Mouse (Mus musculus): ENCODE measurements at regions not wholly inside any gene's neighbourhood (a gene's known extent, or its start where the extent isn't known, plus 50 kb on each side); places are given as distances from the start of the nearest gene placed in this dataset.

DNA sequence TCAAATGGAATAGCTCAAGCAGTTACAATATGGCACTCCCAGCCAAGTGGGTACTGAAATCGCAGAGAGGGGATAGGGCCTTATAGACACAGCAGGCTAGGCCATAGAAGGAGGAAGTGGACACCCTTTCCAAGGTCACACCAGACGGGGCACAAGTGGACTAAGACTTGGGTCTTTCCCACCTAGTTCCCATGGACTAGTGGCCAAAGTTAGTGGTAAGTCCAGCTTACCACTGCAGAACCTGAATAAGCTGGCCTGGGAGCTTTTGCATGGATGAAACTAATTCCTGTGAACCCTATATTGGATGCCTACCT is 216.8 kb upstream of the Spdye4c start:
- Histone ChIP-seq H3K4me2 (no peak overlapping the region), H3K9me3 (replicated peaks) (no peaks in the 10 kb centered on the region), H3K4me1 (replicated peaks) (peaks cover 8% of the 10 kb centered on the region; the same call in 1 of the 2 replicates), H3K27me3 (no peaks in the 10 kb centered on the region), H3K36me3 (replicated peaks) (no peaks in the 10 kb centered on the region), H3K9ac (no peak overlapping the region), H3K4me3 (replicated peaks) (no peak overlapping the region), H3K27ac (replicated peaks) (no peak overlapping the region)
- ATAC-seq (ENCODE audit: insufficient read depth): no peak
- 48% methylated on average over 2 of the region's 2 CpGs for WGBS (ENCODE audit: insufficient replicate concordance)

DNA sequence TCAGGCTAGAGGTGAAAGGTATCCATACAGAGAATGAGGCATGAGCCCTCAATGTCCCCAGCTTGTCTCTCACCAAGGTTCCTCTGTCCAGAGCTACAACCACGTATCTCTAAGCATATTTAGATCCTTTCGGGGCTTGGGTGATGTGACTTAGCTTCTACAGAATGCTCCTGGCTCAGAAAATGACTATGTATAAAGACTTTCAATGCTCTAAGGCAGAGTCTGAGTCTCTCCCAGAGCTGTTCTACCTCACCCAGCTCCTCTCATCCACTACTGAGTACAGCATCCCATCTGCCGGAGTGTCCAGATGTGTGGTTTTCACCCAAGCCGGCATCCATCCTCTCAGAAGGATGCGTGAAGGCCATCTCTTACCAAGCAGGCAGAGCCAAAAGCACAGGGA is 216.1 kb upstream of the Spdye4c start:
- H3K9ac ChIP-seq: no peak overlapping the region
- peaks cover 8% of the 10 kb centered on the region; the same call in 1 of the 2 replicates for H3K4me1 ChIP-seq (replicated peaks)
- ATAC-seq (ENCODE audit: insufficient read depth): no peak
- 70% methylated on average over 5 of the region's 5 CpGs for WGBS (ENCODE audit: insufficient replicate concordance)
- no peak overlapping the region for H3K27ac ChIP-seq (replicated peaks)
- H3K9me3 ChIP-seq (replicated peaks): no peaks in the 10 kb centered on the region
- H3K36me3 ChIP-seq (replicated peaks): no peaks in the 10 kb centered on the region
- no peak overlapping the region for H3K4me2 ChIP-seq
- H3K27me3 ChIP-seq: no peaks in the 10 kb centered on the region
- no peak overlapping the region for H3K4me3 ChIP-seq (replicated peaks)

GRCm38 (mm10) chr2:128375827-128376226 is 215.2 kb upstream of the Spdye4c start:
- Histone ChIP-seq H3K9ac (no peak overlapping the region), H3K27ac (replicated peaks) (no peak overlapping the region), H3K4me2 (no peak overlapping the region), H3K9me3 (replicated peaks) (no peaks in the 10 kb centered on the region), H3K27me3 (no peaks in the 10 kb centered on the region), H3K4me1 (replicated peaks) (peaks cover 8% of the 10 kb centered on the region; the same call in 1 of the 2 replicates), H3K36me3 (replicated peaks) (no peaks in the 10 kb centered on the region), H3K4me3 (replicated peaks) (no peak overlapping the region)
- no peak for ATAC-seq (ENCODE audit: insufficient read depth)
- WGBS (ENCODE audit: insufficient replicate concordance): 63% methylated on average over 3 of the region's 3 CpGs

GRCm38 (mm10) chr2:128377176-128377575 is 213.8 kb upstream of the Spdye4c start:
- no peaks in the 10 kb centered on the region for H3K36me3 ChIP-seq (replicated peaks)
- H3K9ac ChIP-seq: no peak overlapping the region
- H3K4me3 ChIP-seq (replicated peaks): no peak overlapping the region
- peaks cover 6% of the 10 kb centered on the region; the same call in 1 of the 2 replicates for H3K4me1 ChIP-seq (replicated peaks)
- H3K27me3 ChIP-seq: no peaks in the 10 kb centered on the region
- H3K9me3 ChIP-seq (replicated peaks): no peaks in the 10 kb centered on the region
- 67% methylated on average over 6 of the region's 6 CpGs for WGBS (ENCODE audit: insufficient replicate concordance)
- ATAC-seq (ENCODE audit: insufficient read depth): no peak
- no peak overlapping the region for H3K27ac ChIP-seq (replicated peaks)
- H3K4me2 ChIP-seq: no peak overlapping the region

DNA sequence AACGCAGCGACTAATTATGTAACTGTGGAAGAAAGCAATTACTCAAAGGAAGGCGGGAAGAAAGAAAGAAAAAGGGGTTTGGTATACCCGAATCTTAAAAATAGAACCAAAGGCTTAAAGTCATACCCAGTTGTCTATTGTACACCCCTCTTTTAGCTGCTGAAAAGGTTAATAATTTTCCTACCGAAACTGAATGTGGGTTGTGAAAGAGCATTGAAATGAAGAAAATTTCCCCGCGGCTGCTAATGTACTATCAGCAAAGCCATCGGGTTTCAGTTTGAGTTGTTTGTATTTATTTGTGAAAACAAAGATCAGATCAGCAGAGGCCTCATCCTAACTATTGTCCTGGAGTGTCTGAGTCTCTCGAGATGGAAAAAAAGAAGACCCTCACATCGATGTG is 213.3 kb upstream of the Spdye4c start:
- H3K4me2 ChIP-seq: no peak overlapping the region
- H3K9me3 ChIP-seq (replicated peaks): no peaks in the 10 kb centered on the region
- H3K4me3 ChIP-seq (replicated peaks): no peak overlapping the region
- H3K4me1 ChIP-seq (replicated peaks): peaks cover 6% of the 10 kb centered on the region; the same call in 1 of the 2 replicates
- H3K27me3 ChIP-seq: no peaks in the 10 kb centered on the region
- H3K27ac ChIP-seq (replicated peaks): no peak overlapping the region
- 61% methylated on average over 10 of the region's 10 CpGs for WGBS (ENCODE audit: insufficient replicate concordance)
- no peak for ATAC-seq (ENCODE audit: insufficient read depth)
- no peak overlapping the region for H3K9ac ChIP-seq
- H3K36me3 ChIP-seq (replicated peaks): no peaks in the 10 kb centered on the region

DNA sequence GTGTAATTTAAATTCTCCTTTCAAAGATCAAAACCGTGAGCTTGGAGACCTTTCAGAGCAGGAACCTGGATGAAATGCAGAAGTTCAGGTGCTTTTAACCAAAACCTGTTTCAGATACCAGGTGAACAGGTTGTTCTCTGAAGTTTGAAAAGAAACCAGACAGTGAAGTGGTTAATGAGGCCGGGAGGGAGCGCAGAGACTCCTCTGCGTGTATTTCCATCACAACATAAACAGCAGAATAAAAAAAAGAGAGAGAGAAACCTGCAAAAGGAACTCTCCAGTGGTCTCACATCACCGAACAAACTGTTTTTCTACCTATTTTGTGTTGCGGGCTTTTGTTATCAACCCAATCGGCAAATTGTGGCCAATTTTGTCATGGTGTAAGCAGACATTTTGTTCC is 212.6 kb upstream of the Spdye4c start:
- Histone ChIP-seq H3K4me1 (replicated peaks) (peaks cover 6% of the 10 kb centered on the region; the same call in 1 of the 2 replicates), H3K27me3 (no peaks in the 10 kb centered on the region), H3K27ac (replicated peaks) (no peak overlapping the region), H3K9ac (no peak overlapping the region), H3K9me3 (replicated peaks) (no peaks in the 10 kb centered on the region), H3K4me2 (no peak overlapping the region), H3K4me3 (replicated peaks) (no peak overlapping the region), H3K36me3 (replicated peaks) (no peaks in the 10 kb centered on the region)
- WGBS (ENCODE audit: insufficient replicate concordance): 64% methylated on average over 7 of the region's 7 CpGs
- no peak for ATAC-seq (ENCODE audit: insufficient read depth)

GRCm38 (mm10) chr2:128379151-128379550 is 211.9 kb upstream of the Spdye4c start:
- no peaks in the 10 kb centered on the region for H3K27me3 ChIP-seq
- no peak overlapping the region for H3K27ac ChIP-seq (replicated peaks)
- 0 out of 2 replicates have a peak, but pooled peaks cover under 1% of the 10 kb centered on the region for H3K4me1 ChIP-seq (replicated peaks)
- WGBS (ENCODE audit: insufficient replicate concordance): 62% methylated on average over 8 of the region's 8 CpGs
- no peaks in the 10 kb centered on the region for H3K36me3 ChIP-seq (replicated peaks)
- H3K4me2 ChIP-seq: no peak overlapping the region
- no peak for ATAC-seq (ENCODE audit: insufficient read depth)
- H3K9ac ChIP-seq: no peak overlapping the region
- H3K4me3 ChIP-seq (replicated peaks): no peak overlapping the region
- H3K9me3 ChIP-seq (replicated peaks): no peaks in the 10 kb centered on the region

DNA sequence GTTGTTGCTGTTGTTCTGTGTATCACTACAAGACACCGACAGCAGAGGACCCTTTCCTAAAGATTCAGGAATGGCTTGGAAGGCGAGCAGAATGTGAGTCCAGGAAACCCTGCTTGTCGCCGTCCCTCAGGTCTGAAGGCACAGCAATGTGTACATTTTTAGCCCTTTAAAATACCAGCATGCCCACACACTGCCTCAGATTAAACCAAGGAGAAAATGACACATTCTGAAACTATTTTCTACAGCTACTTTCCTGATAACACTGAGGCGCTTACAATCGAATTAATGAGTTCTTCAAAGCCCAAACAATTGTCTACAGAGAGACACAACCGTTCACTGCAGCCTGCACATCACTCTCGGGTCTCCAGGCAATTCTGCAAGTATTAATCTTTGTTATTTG is 211.5 kb upstream of the Spdye4c start:
- Histone ChIP-seq H3K27me3 (no peaks in the 10 kb centered on the region), H3K9ac (no peak overlapping the region), H3K27ac (replicated peaks) (no peak overlapping the region), H3K9me3 (replicated peaks) (no peaks in the 10 kb centered on the region), H3K36me3 (replicated peaks) (no peaks in the 10 kb centered on the region), H3K4me3 (replicated peaks) (no peak overlapping the region), H3K4me2 (no peak overlapping the region), H3K4me1 (replicated peaks) (no peaks in the 10 kb centered on the region)
- WGBS (ENCODE audit: insufficient replicate concordance): 51% methylated on average over 8 of the region's 8 CpGs
- ATAC-seq (ENCODE audit: insufficient read depth): no peak

DNA sequence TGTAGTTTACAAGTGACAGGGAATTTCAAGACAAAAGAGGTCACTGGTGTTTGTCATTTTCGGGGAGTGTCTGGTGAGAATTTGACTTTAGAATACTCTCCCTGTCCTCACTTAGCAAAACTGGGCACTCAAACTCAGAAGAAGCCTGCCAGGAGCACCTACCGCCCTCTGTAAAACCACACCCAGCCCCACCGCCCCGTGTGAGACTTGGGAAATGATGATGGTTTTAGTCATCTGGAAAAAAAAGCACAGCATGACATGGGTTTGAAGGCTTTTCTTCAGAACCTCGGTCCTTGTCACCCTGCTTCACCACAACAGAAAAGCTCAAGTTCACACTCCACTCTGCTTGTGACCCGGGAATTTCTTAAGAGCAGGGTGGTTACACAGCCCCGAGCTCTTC is 210.4 kb upstream of the Spdye4c start:
- 43% methylated on average over 7 of the region's 7 CpGs for WGBS (ENCODE audit: insufficient replicate concordance)
- no peaks in the 10 kb centered on the region for H3K4me1 ChIP-seq (replicated peaks)
- H3K9ac ChIP-seq: no peak overlapping the region
- no peaks in the 10 kb centered on the region for H3K36me3 ChIP-seq (replicated peaks)
- no peak for ATAC-seq (ENCODE audit: insufficient read depth)
- no peaks in the 10 kb centered on the region for H3K27me3 ChIP-seq
- no peaks in the 10 kb centered on the region for H3K9me3 ChIP-seq (replicated peaks)
- no peak overlapping the region for H3K27ac ChIP-seq (replicated peaks)
- H3K4me3 ChIP-seq (replicated peaks): no peak overlapping the region
- H3K4me2 ChIP-seq: no peak overlapping the region

- Histone ChIP-seq H3K4me3 (replicated peaks) (no peak overlapping the region), H3K9me3 (replicated peaks) (no peaks in the 10 kb centered on the region)
Measured at GRCm38 (mm10) chr2:128381684-128382205, 209.3 kb upstream of the Spdye4c start.

DNA sequence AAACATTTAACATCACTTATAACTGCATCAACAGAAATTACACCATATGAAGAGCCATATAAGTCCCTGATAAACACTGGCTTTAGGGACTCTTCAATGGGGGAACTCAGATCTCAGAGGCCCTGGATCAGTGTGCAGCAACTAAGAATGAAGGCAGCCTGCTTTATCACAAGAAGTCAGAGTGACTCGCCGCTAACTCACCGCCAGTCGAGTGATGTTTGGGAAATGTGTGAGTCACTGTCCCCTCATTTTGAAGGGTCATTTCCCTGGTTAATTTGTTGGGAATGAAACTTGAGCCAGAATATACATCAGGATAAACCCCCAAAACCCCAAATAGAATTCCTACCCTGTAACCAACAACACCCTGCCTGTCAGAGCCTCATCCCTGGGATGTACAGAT is 208.5 kb upstream of the Spdye4c start:
- no peak for ATAC-seq (ENCODE audit: insufficient read depth)
- Histone ChIP-seq H3K4me2 (no peak overlapping the region), H3K4me1 (replicated peaks) (no peaks in the 10 kb centered on the region), H3K9ac (no peak overlapping the region), H3K36me3 (replicated peaks) (no peaks in the 10 kb centered on the region), H3K27ac (replicated peaks) (no peak overlapping the region), H3K27me3 (no peaks in the 10 kb centered on the region), H3K9me3 (replicated peaks) (no peaks in the 10 kb centered on the region), H3K4me3 (replicated peaks) (no peak overlapping the region)
- WGBS (ENCODE audit: insufficient replicate concordance): 52% methylated on average over 4 of the region's 4 CpGs

More at GRCm38 (mm10) chr2:128381684-128382205, 209.3 kb upstream of the Spdye4c start:
- no peak for ATAC-seq (ENCODE audit: insufficient read depth)
- H3K9ac ChIP-seq: no peak overlapping the region
- no peak overlapping the region for H3K27ac ChIP-seq (replicated peaks)
- H3K27me3 ChIP-seq: no peaks in the 10 kb centered on the region
- no peak overlapping the region for H3K4me2 ChIP-seq
- WGBS (ENCODE audit: insufficient replicate concordance): 60% methylated on average over 5 of the region's 5 CpGs
- no peaks in the 10 kb centered on the region for H3K4me1 ChIP-seq (replicated peaks)
- no peaks in the 10 kb centered on the region for H3K36me3 ChIP-seq (replicated peaks)

DNA sequence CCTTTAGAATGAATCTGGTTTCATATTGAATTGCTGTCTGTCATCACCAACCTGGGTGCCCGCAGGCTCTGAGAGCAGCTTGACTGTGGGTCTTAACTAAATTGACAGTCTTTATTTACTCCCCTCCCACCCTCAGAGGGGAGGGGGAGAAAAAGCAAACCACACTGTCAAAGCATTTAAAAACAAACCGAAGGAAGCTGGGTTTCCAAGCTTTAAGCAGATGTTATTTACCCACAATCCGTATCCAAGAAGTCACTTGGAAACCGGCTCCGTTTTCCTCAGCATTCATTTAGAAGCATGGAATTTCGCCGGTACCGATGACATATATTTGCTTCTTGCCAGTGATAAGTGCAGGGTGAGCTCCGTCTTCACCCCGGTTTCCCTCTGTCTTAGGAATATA is 206.4 kb upstream of the Spdye4c start:
- Histone ChIP-seq H3K4me2 (no peak overlapping the region), H3K36me3 (replicated peaks) (no peaks in the 10 kb centered on the region), H3K9ac (no peak overlapping the region), H3K4me3 (replicated peaks) (no peak overlapping the region), H3K9me3 (replicated peaks) (no peaks in the 10 kb centered on the region), H3K4me1 (replicated peaks) (no peaks in the 10 kb centered on the region), H3K27ac (replicated peaks) (no peak overlapping the region), H3K27me3 (no peaks in the 10 kb centered on the region)
- 65% methylated on average over 10 of the region's 10 CpGs for WGBS (ENCODE audit: insufficient replicate concordance)
- ATAC-seq (ENCODE audit: insufficient read depth): no peak
